Mouse (Mus musculus) limb, embryonic 11.5 days (tissue): Measurements from ENCODE around the gene Magi1. TPM values are rescaled to one million over a fixed set of nuclear protein-coding genes. Genes with fewer than 3 reads are reported as not detected.

Experiments
- ATAC-seq: fragments of 200-750 bp; cut with Nextera tagmentation; 2 replicates; pipeline ENCODE4 v1.8.0; 2017; ENCODE audit warnings: low read depth; ENCODE audit not compliant: insufficient number of reproducible peaks, low FRiP score, low TSS enrichment
- DNase-seq: peaks from one replicate; pipeline ENCODE4 v3.0.0-alpha.2; 2015; ENCODE audit warnings: low spot score
- H3K27ac ChIP-seq: fragments of 300-500 bp; sonication (generic); replicated peaks from 2 replicates; pipeline ENCODE4 v1.5.1; 2014; ENCODE audit warnings: low read depth, mild to moderate bottlenecking, low read length
- H3K27me3 ChIP-seq: fragments of 300-500 bp; sonication (generic); 2 replicates; pipeline ENCODE4 v1.6.1; 2014; ENCODE audit warnings: mild to moderate bottlenecking, low read length, mixed read lengths; ENCODE audit not compliant: control insufficient read depth, insufficient read depth
- H3K36me3 ChIP-seq: fragments of 300-500 bp; sonication (generic); 2 replicates; pipeline ENCODE4 v1.6.1; 2014; ENCODE audit warnings: mild to moderate bottlenecking, low read length, moderate library complexity, mixed read lengths; ENCODE audit not compliant: control insufficient read depth, insufficient read depth
- H3K4me1 ChIP-seq: fragments of 300-500 bp; sonication (generic); 2 replicates; pipeline ENCODE4 v1.6.1; 2014; ENCODE audit warnings: low read length, mixed read lengths; ENCODE audit not compliant: control insufficient read depth, insufficient read depth
- H3K4me2 ChIP-seq: fragments of 300-500 bp; sonication (generic); 2 replicates; pipeline ENCODE4 v1.6.1; 2014; ENCODE audit warnings: low read depth, mild to moderate bottlenecking, moderate library complexity; ENCODE audit not compliant: severe bottlenecking
- H3K4me3 ChIP-seq: fragments of 300-500 bp; sonication (generic); 2 replicates; pipeline ENCODE4 v1.5.1; 2014; ENCODE audit warnings: low read depth, low read length
- H3K9ac ChIP-seq: fragments of 300-500 bp; sonication (generic); 2 replicates; pipeline ENCODE4 v1.6.1; 2014; ENCODE audit warnings: mild to moderate bottlenecking, low read length
- H3K9me3 ChIP-seq: fragments of 300-500 bp; sonication (generic); 2 replicates; pipeline ENCODE4 v1.6.1; 2016; ENCODE audit warnings: low read length; ENCODE audit not compliant: control insufficient read depth
- WGBS: fragments of 180-500 bp; shearing (Covaris S2); extraction: QIAGEN DNeasy Blood & Tissue Kit; methylation state at CpG from one replicate; pipeline ENCODE4 v1.1.7; 2014; 5-methylcytosine and 5-hydroxymethylcytosine counted together
- polyA plus RNA-seq: library from polyadenylated mRNA; unstranded; fragments of >200 nt; fragmentation: Nextera tagmentation; extraction: Ambion mirVana; gene quantifications from 2 replicates; pipeline ENCODE4 v1.2.1, GENCODE M21; 2014

Magi1 gene
- polyA plus RNA-seq, 1 experiment from 2014 or later: 13.4 TPM

DNA sequence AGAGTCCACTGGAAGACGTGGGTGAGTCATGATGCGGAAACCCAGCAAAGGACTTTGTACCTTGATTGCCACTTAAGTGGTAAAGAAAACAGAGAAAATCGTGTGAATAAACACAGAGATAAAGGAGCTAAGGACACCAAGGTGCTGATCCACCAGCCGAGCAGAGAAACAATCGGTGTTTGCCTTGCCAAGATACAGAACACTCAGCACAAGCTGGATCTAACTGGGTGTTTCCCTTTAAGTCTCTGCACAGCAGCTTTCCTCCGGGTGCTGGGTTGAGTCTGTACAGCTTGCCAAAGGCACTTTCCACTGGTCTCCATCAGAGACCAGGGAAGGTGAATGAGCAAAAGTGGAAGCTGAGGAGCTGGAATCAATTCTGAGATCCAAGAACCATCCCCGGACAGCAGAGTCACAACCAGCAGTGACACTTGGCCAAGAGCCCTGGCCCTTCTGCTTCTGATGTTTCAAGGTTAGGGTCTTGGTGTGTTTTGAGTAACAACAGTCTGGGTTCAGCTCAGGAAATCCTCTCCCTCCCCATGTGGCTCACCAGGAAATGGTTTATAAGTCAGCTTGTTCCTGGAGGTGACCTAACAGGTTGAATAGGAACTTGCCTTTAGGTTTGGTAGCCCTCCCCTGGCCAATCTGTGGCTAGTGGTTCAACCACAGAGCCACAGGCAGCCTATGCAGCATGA, 96.9 kb downstream of the Magi1 start:
- H3K4me2 ChIP-seq: no peak overlapping the region
- no peak overlapping the region for H3K27ac ChIP-seq
- no peak overlapping the region for H3K9ac ChIP-seq
- peaks cover 20% of the 10 kb centered on the region for H3K4me1 ChIP-seq
- DNase-seq (no peak), ATAC-seq (no peak)
- no peaks in the 10 kb centered on the region for H3K36me3 ChIP-seq
- no peaks in the 10 kb centered on the region for H3K9me3 ChIP-seq
- 67% methylated on average over 7 of the region's 7 CpGs for WGBS
- H3K4me3 ChIP-seq: no peak overlapping the region
- H3K27me3 ChIP-seq: no peaks in the 10 kb centered on the region

DNA sequence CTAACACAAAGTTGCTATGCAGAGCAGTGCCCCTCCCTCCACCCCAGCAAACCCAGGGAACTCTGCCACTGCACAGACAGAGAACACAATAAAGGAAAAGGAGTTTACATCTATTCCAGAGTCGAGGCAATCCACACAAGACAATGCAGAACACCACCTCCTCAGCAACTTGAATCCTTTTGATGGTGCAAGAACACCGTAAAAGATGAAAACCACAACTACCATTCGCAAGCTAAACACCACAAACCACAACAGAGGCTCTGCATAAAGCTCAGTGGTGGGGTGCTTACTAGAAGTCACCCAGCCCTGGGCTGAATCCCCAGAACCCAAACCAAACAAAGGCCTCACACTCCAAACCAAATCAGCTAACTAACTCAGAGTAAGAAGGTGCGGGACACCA, 99.4 kb downstream of the Magi1 start:
- ATAC-seq (no peak), DNase-seq (no peak)
- no peaks in the 10 kb centered on the region for H3K9me3 ChIP-seq
- no peaks in the 10 kb centered on the region for H3K27me3 ChIP-seq
- H3K27ac ChIP-seq: no peak overlapping the region
- WGBS: 75% methylated on average over 4 of the region's 4 CpGs
- no peak overlapping the region for H3K4me3 ChIP-seq
- H3K4me1 ChIP-seq: peaks cover 17% of the 10 kb centered on the region
- no peak overlapping the region for H3K4me2 ChIP-seq
- no peaks in the 10 kb centered on the region for H3K36me3 ChIP-seq
- no peak overlapping the region for H3K9ac ChIP-seq

DNA sequence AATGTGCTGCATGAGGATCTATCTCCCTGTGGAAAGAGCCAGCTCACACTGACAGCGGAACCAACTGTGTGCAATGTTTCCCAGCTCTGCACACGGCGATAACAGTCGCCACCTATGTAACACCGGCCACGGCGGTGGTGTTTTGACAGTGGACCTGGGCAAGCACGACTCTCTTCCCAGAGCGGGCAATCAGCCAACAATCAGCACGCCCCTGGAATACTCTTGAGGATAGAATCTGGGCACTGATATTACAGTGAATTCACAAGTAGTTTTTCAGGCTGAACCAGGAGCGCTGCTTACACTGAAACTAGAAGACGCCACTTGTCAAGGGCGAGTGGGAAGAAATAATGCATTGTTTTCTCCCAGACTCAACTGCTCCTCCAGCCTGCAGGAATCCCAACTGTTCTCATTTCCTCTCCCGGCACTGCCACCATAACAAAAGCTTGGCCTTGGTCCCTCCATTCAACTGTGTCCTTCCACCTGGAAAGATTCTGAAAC, 100.3 kb downstream of the Magi1 start:
- Histone ChIP-seq H3K4me1 (peaks cover 17% of the 10 kb centered on the region), H3K4me2 (no peak overlapping the region), H3K9ac (no peak overlapping the region), H3K27ac (no peak overlapping the region), H3K4me3 (no peak overlapping the region), H3K9me3 (no peaks in the 10 kb centered on the region), H3K36me3 (no peaks in the 10 kb centered on the region), H3K27me3 (no peaks in the 10 kb centered on the region)
- ATAC-seq: no peak
- WGBS: 81% methylated on average over 14 of the region's 14 CpGs
- no peak for DNase-seq

DNA sequence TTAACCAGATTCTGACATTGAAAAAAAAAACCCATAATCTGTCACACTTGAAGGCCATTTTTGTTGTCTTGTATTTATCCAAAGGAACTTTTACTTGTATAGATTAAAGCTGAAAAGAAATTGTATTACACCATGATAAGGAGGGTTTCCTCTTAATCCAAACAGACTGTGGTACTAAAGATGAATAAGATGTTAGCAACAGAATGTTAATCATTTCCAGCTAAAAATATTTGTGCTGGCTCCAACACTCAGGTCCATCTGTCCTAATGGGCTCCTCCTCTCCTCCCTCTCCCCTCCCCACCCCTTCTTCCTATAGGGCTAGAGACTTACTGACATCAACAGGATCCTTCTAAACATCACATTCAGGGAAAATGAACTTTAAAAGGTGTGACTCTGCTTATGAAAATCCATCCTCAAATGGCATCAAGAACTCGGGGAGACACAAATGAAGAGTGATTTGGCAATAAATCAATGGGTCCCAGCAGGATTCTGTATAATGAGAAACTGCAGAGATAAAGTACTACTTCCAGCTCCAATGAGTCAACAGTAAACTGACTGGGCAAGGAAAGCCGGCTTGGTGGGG, 102.0 kb downstream of the Magi1 start:
- H3K4me3 ChIP-seq: no peak overlapping the region
- peaks cover 17% of the 10 kb centered on the region for H3K4me1 ChIP-seq
- H3K9me3 ChIP-seq: no peaks in the 10 kb centered on the region
- H3K4me2 ChIP-seq: no peak overlapping the region
- H3K36me3 ChIP-seq: no peaks in the 10 kb centered on the region
- 6% methylated on average over 2 of the region's 2 CpGs for WGBS
- no peak for ATAC-seq
- no peak overlapping the region for H3K9ac ChIP-seq
- no peak overlapping the region for H3K27ac ChIP-seq
- no peak for DNase-seq
- no peaks in the 10 kb centered on the region for H3K27me3 ChIP-seq

DNA sequence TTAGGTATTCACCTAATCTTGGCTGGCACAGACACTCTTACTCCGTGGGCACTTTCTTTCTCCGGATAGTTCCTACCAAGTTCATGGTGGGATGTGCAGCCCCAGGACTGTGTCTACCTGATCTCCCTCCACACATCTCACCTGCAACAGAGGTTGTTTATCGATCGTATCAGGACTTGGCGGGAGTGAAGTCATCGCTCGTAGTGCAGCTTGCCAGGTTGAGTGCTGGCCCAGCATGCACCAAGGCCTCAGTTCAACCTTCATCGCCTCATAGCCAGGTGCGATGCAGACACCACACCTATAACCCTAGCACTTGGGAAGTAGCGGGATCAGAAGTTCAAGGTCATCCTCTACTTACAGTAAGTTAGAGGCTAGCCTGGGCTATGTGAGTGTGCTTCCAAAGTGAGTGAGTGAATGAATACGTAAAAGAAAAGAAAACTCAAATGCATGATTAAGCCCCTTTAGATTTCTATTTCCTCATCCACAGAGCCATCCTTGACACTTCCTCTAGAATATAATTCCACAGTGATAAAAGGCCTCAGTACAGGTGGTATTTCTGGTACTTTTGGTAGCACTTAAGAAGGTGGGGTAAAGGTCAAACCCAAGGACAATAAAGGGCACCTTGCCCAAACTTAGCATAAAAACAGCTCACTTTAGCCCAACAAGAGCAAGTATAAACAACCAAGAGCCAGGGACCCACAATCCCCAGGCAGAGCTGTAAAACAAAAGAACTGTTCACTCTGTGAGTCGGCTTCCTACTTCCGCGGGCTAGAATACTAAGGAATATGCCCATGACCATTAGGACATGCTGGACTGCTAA, 103.2 kb downstream of the Magi1 start:
- Histone ChIP-seq H3K4me1 (peaks cover 21% of the 10 kb centered on the region), H3K4me2 (no peak overlapping the region), H3K9me3 (no peaks in the 10 kb centered on the region), H3K9ac (no peak overlapping the region), H3K4me3 (no peak overlapping the region), H3K27me3 (no peaks in the 10 kb centered on the region), H3K36me3 (no peaks in the 10 kb centered on the region), H3K27ac (no peak overlapping the region)
- DNase-seq (no peak), ATAC-seq (no peak)
- WGBS: 87% methylated on average over 14 of the region's 14 CpGs

DNA sequence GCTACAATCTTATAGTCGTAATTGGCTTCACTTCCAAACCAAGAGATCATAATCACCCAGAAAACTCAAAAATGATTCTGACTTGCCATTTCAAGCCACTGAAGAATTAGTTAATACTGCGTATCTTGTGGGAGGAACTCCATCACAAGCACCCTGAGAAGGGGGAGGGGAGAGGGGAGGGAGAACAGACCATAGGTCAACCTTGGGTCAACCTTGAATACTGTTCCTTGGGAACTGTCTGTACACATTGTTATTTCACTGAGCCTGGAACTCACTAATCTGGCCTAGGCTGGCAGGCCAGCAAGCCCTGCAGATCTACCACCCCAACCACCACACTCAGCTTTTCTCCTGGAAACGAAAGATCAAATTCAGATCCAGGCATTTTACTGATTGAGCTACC, 106.2 kb downstream of the Magi1 start:
- Histone ChIP-seq H3K27ac (no peak overlapping the region), H3K36me3 (no peaks in the 10 kb centered on the region), H3K27me3 (no peaks in the 10 kb centered on the region), H3K4me2 (no peak overlapping the region), H3K4me3 (no peak overlapping the region), H3K9ac (no peak overlapping the region), H3K4me1 (peaks cover 12% of the 10 kb centered on the region), H3K9me3 (no peaks in the 10 kb centered on the region)
- DNase-seq (no peak), ATAC-seq (no peak)
- WGBS: 66% methylated on average over 3 of the region's 3 CpGs

DNA sequence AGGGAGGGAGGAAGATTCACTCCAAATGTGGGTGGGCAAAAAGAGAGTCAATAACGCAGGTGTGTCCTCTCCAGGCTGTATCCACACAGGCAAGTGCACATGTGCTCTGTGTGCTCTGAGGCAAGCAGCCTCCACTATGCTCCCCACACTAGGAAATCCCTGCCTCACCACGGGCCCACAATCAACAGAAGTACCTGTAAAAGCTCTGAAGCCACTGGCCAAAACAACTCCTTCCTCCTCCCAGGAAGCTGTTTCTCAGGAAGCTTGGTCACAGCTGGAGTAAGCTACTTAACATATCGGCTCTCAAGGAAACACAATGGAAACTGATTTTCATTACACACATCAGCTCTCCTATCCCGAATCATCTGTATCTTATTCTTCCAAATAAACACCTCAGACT, 107.0 kb downstream of the Magi1 start:
- Histone ChIP-seq H3K4me2 (no peak overlapping the region), H3K27me3 (no peaks in the 10 kb centered on the region), H3K36me3 (no peaks in the 10 kb centered on the region), H3K27ac (no peak overlapping the region), H3K4me3 (no peak overlapping the region), H3K9ac (no peak overlapping the region), H3K9me3 (no peaks in the 10 kb centered on the region), H3K4me1 (peaks cover 4% of the 10 kb centered on the region; the same call in 1 of the 2 replicates)
- DNase-seq (no peak), ATAC-seq (no peak)
- WGBS: 29% methylated on average over 4 of the region's 4 CpGs

DNA sequence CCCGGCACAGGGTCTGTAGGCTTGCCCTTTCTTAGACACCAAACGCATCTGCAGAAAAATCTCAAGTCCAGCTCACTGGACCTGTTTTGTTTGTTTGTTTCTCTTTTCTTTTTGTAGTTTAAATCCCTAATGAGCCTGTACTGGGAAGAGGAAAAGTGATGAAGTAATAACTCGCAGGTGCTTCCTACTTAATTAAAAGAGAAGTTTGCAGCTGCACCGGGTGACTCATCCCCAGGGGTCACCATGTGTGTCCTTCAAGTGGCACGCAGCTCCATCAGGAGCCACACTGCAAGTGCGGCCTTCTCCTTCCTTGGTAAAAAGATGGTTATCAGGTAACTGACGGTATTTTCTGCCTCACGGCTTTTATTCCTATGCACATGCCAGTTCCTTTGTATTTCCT, 112.5 kb downstream of the Magi1 start:
- H3K4me3 ChIP-seq: no peak overlapping the region
- ATAC-seq (no peak), DNase-seq (no peak)
- H3K27me3 ChIP-seq: no peaks in the 10 kb centered on the region
- H3K9ac ChIP-seq: no peak overlapping the region
- no peak overlapping the region for H3K4me2 ChIP-seq
- H3K36me3 ChIP-seq: no peaks in the 10 kb centered on the region
- H3K4me1 ChIP-seq: 0 out of 2 replicates have a peak, but pooled peaks cover 2% of the 10 kb centered on the region
- no peak overlapping the region for H3K27ac ChIP-seq
- H3K9me3 ChIP-seq: no peaks in the 10 kb centered on the region
- WGBS: 47% methylated on average over 8 of the region's 8 CpGs
